In the genomic region with DNA sequence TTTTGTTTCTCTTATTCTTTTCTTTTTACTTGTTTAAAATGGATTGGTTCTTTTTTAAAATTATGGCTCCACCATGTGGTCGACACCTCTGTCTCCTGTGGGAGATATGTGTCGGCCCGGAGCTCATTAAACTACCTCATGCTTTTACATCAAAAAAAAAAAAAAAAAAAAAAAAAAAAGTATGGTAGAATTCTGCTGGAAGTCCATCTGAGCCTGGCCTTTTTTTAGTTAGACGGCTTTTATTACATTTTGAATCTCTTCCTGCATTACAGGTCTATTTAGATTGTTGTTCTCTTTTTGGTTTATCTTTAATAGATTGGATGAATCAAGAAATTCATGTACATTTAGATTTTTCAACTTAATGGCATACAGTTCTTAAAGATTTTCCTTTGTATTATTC, we compare ENCODE assay signal across 19 mouse cellular contexts.
"Had no signal": no experiment of that assay in that cellular context is flagged by ENCODE, and none has a peak within 500 bp of the region (broad histone marks: within the 10 kb centered on the region; RNA-seq: fewer than 3 reads in every experiment).

No protein-coding gene starts in this region.

- DNase-seq: kidney, postnatal 25 days; liver; lung, adult 18-20 months; lung, postnatal 10 days; lung, postnatal 36 days; thymus, adult 18-20 months; thymus, postnatal 36 days had no signal

- H3K27ac ChIP-seq: kidney, postnatal 0 days; limb, embryonic 10.5 days; limb, embryonic 13.5 days; liver, embryonic 12.5 days; liver, embryonic 15.5 days; lung, embryonic 15.5 days; midbrain, embryonic 10.5 days; midbrain, embryonic 13.5 days; neural tube, embryonic 13.5 days had no signal

- H3K27me3 ChIP-seq: limb, embryonic 13.5 days; liver, embryonic 12.5 days; liver, embryonic 15.5 days; lung, embryonic 15.5 days; megakaryocyte, embryonic 14.5 days; midbrain, embryonic 13.5 days; neural tube, embryonic 13.5 days had no signal

- H3K4me3 ChIP-seq: limb, embryonic 10.5 days; limb, embryonic 13.5 days; liver, embryonic 12.5 days; liver, embryonic 15.5 days; lung, embryonic 15.5 days; megakaryocyte, embryonic 14.5 days; midbrain, embryonic 10.5 days; midbrain, embryonic 13.5 days; myocyte; neural tube, embryonic 13.5 days had no signal

- H3K9me3 ChIP-seq: limb, embryonic 10.5 days; limb, embryonic 13.5 days; liver, embryonic 12.5 days; liver, embryonic 15.5 days; lung, embryonic 15.5 days; midbrain, embryonic 10.5 days; midbrain, embryonic 13.5 days; neural tube, embryonic 13.5 days had no signal

- H3K4me1 ChIP-seq: limb, embryonic 10.5 days; limb, embryonic 13.5 days; liver, embryonic 12.5 days; liver, embryonic 15.5 days; lung, embryonic 15.5 days; megakaryocyte, embryonic 14.5 days; midbrain, embryonic 10.5 days; midbrain, embryonic 13.5 days; neural tube, embryonic 13.5 days had no signal

- ATAC-seq: liver, embryonic 12.5 days; midbrain, embryonic 13.5 days; midbrain, embryonic 16.5 days had no signal

- H3K4me2 ChIP-seq: limb, embryonic 13.5 days; liver, embryonic 12.5 days; liver, embryonic 15.5 days; lung, embryonic 15.5 days; midbrain, embryonic 13.5 days; neural tube, embryonic 13.5 days had no signal

- H3K36me3 ChIP-seq: limb, embryonic 10.5 days; limb, embryonic 13.5 days; liver, embryonic 12.5 days; liver, embryonic 15.5 days; lung, embryonic 15.5 days; midbrain, embryonic 10.5 days; midbrain, embryonic 13.5 days; neural tube, embryonic 13.5 days had no signal

- H3K9ac ChIP-seq: limb, embryonic 13.5 days; liver, embryonic 12.5 days; liver, embryonic 15.5 days; lung, embryonic 15.5 days; midbrain, embryonic 13.5 days; neural tube, embryonic 13.5 days had no signal
